23 mouse cellular contexts compared by ENCODE assay signal in the genomic region with DNA sequence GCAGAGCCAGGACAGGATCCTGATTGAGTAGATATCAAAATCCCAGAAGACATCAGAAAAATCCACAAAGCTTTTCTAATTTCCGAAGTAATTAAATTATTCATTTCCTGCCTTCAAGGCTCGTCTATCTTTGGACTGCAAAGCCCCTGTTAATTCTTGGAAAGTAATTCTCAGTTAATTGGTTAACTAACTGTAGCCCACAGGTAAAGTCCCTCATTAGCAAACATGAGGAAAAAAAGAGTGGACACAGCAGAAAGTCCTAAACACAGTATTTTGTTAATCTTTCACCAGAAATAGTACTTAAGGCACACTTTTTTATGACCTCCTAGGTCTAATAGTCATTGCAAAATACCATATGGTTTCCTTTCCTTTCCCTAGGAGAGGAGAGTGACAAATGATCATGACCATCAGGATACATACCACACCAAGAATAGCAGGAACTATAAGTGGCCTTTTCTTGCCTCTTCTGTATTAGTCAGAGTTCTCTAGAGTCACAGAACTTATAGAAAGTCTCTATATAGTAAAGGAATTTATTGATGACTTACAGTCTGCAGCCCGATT.
"Had no signal": no experiment of that assay in that cellular context is flagged by ENCODE, and none has a peak within 500 bp of the region (broad histone marks: within the 10 kb centered on the region; RNA-seq: fewer than 3 reads in every experiment).

No protein-coding gene starts in this region.

- H3K9me3 ChIP-seq: limb, embryonic 10.5 days; limb, embryonic 13.5 days; liver, embryonic 12.5 days; liver, embryonic 15.5 days; lung, embryonic 15.5 days; midbrain, embryonic 10.5 days; midbrain, embryonic 13.5 days; neural tube, embryonic 13.5 days; stomach, embryonic 15.5 days had no signal

- H3K4me3 ChIP-seq: layer of hippocampus, adult 2 months; limb, embryonic 10.5 days; limb, embryonic 13.5 days; liver, embryonic 12.5 days; liver, embryonic 15.5 days; lung, embryonic 15.5 days; megakaryocyte, embryonic 14.5 days; midbrain, embryonic 10.5 days; midbrain, embryonic 13.5 days; myocyte; neural tube, embryonic 13.5 days; stomach, embryonic 15.5 days had no signal

- H3K9ac ChIP-seq: limb, embryonic 13.5 days; liver, embryonic 12.5 days; liver, embryonic 15.5 days; lung, embryonic 15.5 days; midbrain, embryonic 13.5 days; neural tube, embryonic 13.5 days; stomach, embryonic 15.5 days had no signal

- H3K4me2 ChIP-seq: limb, embryonic 13.5 days; liver, embryonic 12.5 days; liver, embryonic 15.5 days; lung, embryonic 15.5 days; midbrain, embryonic 13.5 days; neural tube, embryonic 13.5 days; stomach, embryonic 15.5 days had no signal

- H3K36me3 ChIP-seq: limb, embryonic 10.5 days; limb, embryonic 13.5 days; liver, embryonic 12.5 days; liver, embryonic 15.5 days; lung, embryonic 15.5 days; midbrain, embryonic 10.5 days; midbrain, embryonic 13.5 days; neural tube, embryonic 13.5 days; stomach, embryonic 15.5 days had no signal

- DNase-seq: layer of hippocampus, adult 9-11 months; liver; lung, adult 18-20 months; lung, postnatal 10 days; lung, postnatal 36 days; retina, postnatal 1 day; right cerebral cortex, postnatal 25 days; spleen, adult 18-20 months; thymus, postnatal 25 days had no signal

- H3K4me1 ChIP-seq: liver, embryonic 12.5 days; liver, embryonic 15.5 days; lung, embryonic 15.5 days; megakaryocyte, embryonic 14.5 days; midbrain, embryonic 13.5 days; neural tube, embryonic 13.5 days; stomach, embryonic 15.5 days had no signal

- H3K27me3 ChIP-seq: limb, embryonic 13.5 days; liver, embryonic 12.5 days; liver, embryonic 15.5 days; lung, embryonic 15.5 days; megakaryocyte, embryonic 14.5 days; midbrain, embryonic 13.5 days; neural tube, embryonic 13.5 days; stomach, embryonic 15.5 days had no signal

- H3K27ac ChIP-seq: layer of hippocampus, adult 2 months; limb, embryonic 10.5 days; limb, embryonic 13.5 days; liver, embryonic 12.5 days; liver, embryonic 15.5 days; lung, embryonic 15.5 days; midbrain, embryonic 10.5 days; midbrain, embryonic 13.5 days; neural tube, embryonic 13.5 days; stomach, embryonic 15.5 days had no signal

- ATAC-seq: inflammation-experienced regulatory T-cells, adult 6 months; liver, embryonic 12.5 days; midbrain, embryonic 13.5 days; midbrain, embryonic 16.5 days had no signal
